Mouse (Mus musculus) stomach, postnatal 0 days (tissue): ENCODE data around the gene Chst15. TPM values are rescaled to one million over a fixed set of nuclear protein-coding genes. Genes with fewer than 3 reads are reported as not detected.

ENCODE experiments used
- ATAC-seq: fragments of 200-750 bp; cut with Nextera tagmentation; 2 replicates; pipeline ENCODE4 v1.8.0; 2017; ENCODE audit not compliant: low FRiP score, low TSS enrichment
- DNase-seq: peaks from one replicate; pipeline ENCODE4 v3.0.0-alpha.2; 2016; ENCODE audit warnings: low spot score
- H3K27ac ChIP-seq: fragments of 300-500 bp; sonication (generic); replicated peaks from 2 replicates; pipeline ENCODE4 v1.5.1; 2014; ENCODE audit warnings: mild to moderate bottlenecking, control low read depth
- H3K27me3 ChIP-seq: fragments of 300-500 bp; sonication (generic); 2 replicates; pipeline ENCODE4 v1.6.1; 2014; ENCODE audit warnings: low read length; ENCODE audit not compliant: control insufficient read depth, insufficient read depth
- H3K36me3 ChIP-seq: fragments of 300-500 bp; sonication (generic); 2 replicates; pipeline ENCODE4 v1.6.1; 2014; ENCODE audit warnings: low read length, mixed read lengths; ENCODE audit not compliant: control insufficient read depth, insufficient read depth
- H3K4me1 ChIP-seq: fragments of 300-500 bp; sonication (generic); replicated peaks from 2 replicates; pipeline ENCODE4 v1.6.1; 2014; ENCODE audit warnings: antibody characterized with exemption; ENCODE audit not compliant: control insufficient read depth, insufficient read depth
- H3K4me2 ChIP-seq: fragments of 300-500 bp; sonication (generic); replicated peaks from 2 replicates; pipeline ENCODE4 v1.6.1; 2014; ENCODE audit warnings: low read depth, mild to moderate bottlenecking, control low read depth, moderate library complexity
- H3K4me3 ChIP-seq: fragments of 300-500 bp; sonication (generic); 2 replicates; pipeline ENCODE4 v1.5.1; 2014; ENCODE audit warnings: low read depth, low read length, control low read depth
- H3K9ac ChIP-seq: fragments of 300-500 bp; sonication (generic); 2 replicates; pipeline ENCODE4 v1.6.1; 2014; ENCODE audit warnings: mild to moderate bottlenecking, low read length, control low read depth, mixed read lengths
- H3K9me3 ChIP-seq: fragments of 300-500 bp; sonication (generic); 2 replicates; pipeline ENCODE4 v1.6.1; 2016; ENCODE audit warnings: low read length; ENCODE audit not compliant: control insufficient read depth
- CTCF ChIP-seq: IDR thresholded peaks from 2 replicates; pipeline ENCODE4 v1.5.1; 2016; ENCODE audit warnings: antibody characterized with exemption, low read depth, mild to moderate bottlenecking, moderate library complexity
- EP300 ChIP-seq: optimal IDR thresholded peaks from 2 replicates; pipeline ENCODE3; 2016; ENCODE audit warnings: antibody characterized with exemption
- WGBS: fragments of 180-500 bp; shearing (Covaris S2); extraction: QIAGEN DNeasy Blood & Tissue Kit; methylation state at CpG from one replicate; pipeline ENCODE4 v1.1.7; 2014; 5-methylcytosine and 5-hydroxymethylcytosine counted together
- polyA plus RNA-seq: library from polyadenylated mRNA; unstranded; fragments of >200 nt; fragmentation: Nextera tagmentation; extraction: Ambion mirVana; gene quantifications from 2 replicates; pipeline ENCODE4 v1.2.1, GENCODE M21; 2015

Chst15 gene
- polyA plus RNA-seq, 1 experiment from 2014 or later: 11.5 TPM

GRCm38 (mm10) chr7:132237191-132237590 lies 79.8 kb downstream of the Chst15 start:
- H3K9me3 ChIP-seq: no peaks in the 10 kb centered on the region
- H3K27ac ChIP-seq: peak overlapping the region; percentile 67
- peaks cover 10% of the 10 kb centered on the region for H3K36me3 ChIP-seq
- H3K4me1 ChIP-seq: peaks cover 2% of the 10 kb centered on the region; the same call in 1 of the 2 replicates
- no peak overlapping the region for H3K4me3 ChIP-seq
- WGBS: 51% methylated on average over 4 of the region's 4 CpGs
- DNase-seq (no peak), ATAC-seq (no peak)
- TF ChIP-seq EP300 (no peak), CTCF (no peak)
- H3K27me3 ChIP-seq: no peaks in the 10 kb centered on the region
- no peak overlapping the region for H3K9ac ChIP-seq
- no peak overlapping the region for H3K4me2 ChIP-seq

- Histone ChIP-seq H3K4me2 (no peak overlapping the region), H3K27ac (no peak overlapping the region; the same call in 1 of the 2 replicates), H3K9me3 (no peaks in the 10 kb centered on the region), H3K4me3 (no peak overlapping the region), H3K36me3 (peaks cover 10% of the 10 kb centered on the region), H3K4me1 (peaks cover 2% of the 10 kb centered on the region; the same call in 1 of the 2 replicates), H3K9ac (no peak overlapping the region), H3K27me3 (no peaks in the 10 kb centered on the region)
- TF ChIP-seq CTCF (no peak), EP300 (no peak)
- 64% methylated on average over 8 of the region's 8 CpGs for WGBS
- ATAC-seq (no peak), DNase-seq (no peak)
Observed at GRCm38 (mm10) chr7:132236789-132237188, 80.2 kb downstream of the Chst15 start.

GRCm38 (mm10) chr7:132234250-132234649 lies 82.8 kb downstream of the Chst15 start:
- no peaks in the 10 kb centered on the region for H3K27me3 ChIP-seq
- TF ChIP-seq EP300 (no peak), CTCF (no peak)
- no peak overlapping the region for H3K4me2 ChIP-seq
- 46% methylated on average over 3 of the region's 3 CpGs for WGBS
- DNase-seq: no peak
- no peaks in the 10 kb centered on the region for H3K9me3 ChIP-seq
- no peak; the same call in 1 of the 2 replicates for ATAC-seq
- peaks cover 5% of the 10 kb centered on the region; the same call in 1 of the 2 replicates for H3K4me1 ChIP-seq
- no peak overlapping the region for H3K9ac ChIP-seq
- peaks cover 8% of the 10 kb centered on the region for H3K36me3 ChIP-seq
- no peak overlapping the region for H3K4me3 ChIP-seq
- peak overlapping the region; percentile 69 for H3K27ac ChIP-seq

- TF ChIP-seq CTCF (no peak), EP300 (no peak)
- Histone ChIP-seq H3K4me2 (no peak overlapping the region), H3K36me3 (peaks cover 8% of the 10 kb centered on the region), H3K4me1 (peaks cover 5% of the 10 kb centered on the region; the same call in 1 of the 2 replicates), H3K9me3 (no peaks in the 10 kb centered on the region), H3K27me3 (no peaks in the 10 kb centered on the region), H3K4me3 (no peak overlapping the region), H3K9ac (no peak overlapping the region), H3K27ac (peak overlapping the region; percentile 69)
- 68% methylated on average over 4 of the region's 4 CpGs for WGBS
- ATAC-seq: no peak
- no peak for DNase-seq
Observed at GRCm38 (mm10) chr7:132233732-132234131, 83.3 kb downstream of the Chst15 start.

- DNase-seq (no peak), ATAC-seq (no peak)
- Histone ChIP-seq H3K4me3 (no peak overlapping the region), H3K4me2 (no peak overlapping the region), H3K4me1 (peaks cover 5% of the 10 kb centered on the region; the same call in 1 of the 2 replicates), H3K27me3 (no peaks in the 10 kb centered on the region), H3K27ac (peak overlapping the region; percentile 45; the same call in 1 of the 2 replicates), H3K9ac (no peak overlapping the region), H3K9me3 (no peaks in the 10 kb centered on the region), H3K36me3 (peaks cover 5% of the 10 kb centered on the region)
- 18% methylated on average over 2 of the region's 2 CpGs for WGBS
- TF ChIP-seq CTCF (no peak), EP300 (no peak)
Observed at GRCm38 (mm10) chr7:132232937-132233336, 84.1 kb downstream of the Chst15 start.

GRCm38 (mm10) chr7:132231476-132231875 lies 85.6 kb downstream of the Chst15 start:
- WGBS: 53% methylated on average over 3 of the region's 3 CpGs
- Histone ChIP-seq H3K27me3 (no peaks in the 10 kb centered on the region), H3K4me1 (peaks cover 9% of the 10 kb centered on the region; the same call in 1 of the 2 replicates), H3K27ac (peak overlapping the region; percentile 58; the same call in 1 of the 2 replicates), H3K9me3 (no peaks in the 10 kb centered on the region), H3K9ac (no peak overlapping the region), H3K4me3 (no peak overlapping the region), H3K4me2 (no peak overlapping the region), H3K36me3 (no peaks in the 10 kb centered on the region)
- DNase-seq: peak; percentile 70
- no peak for TF ChIP-seq CTCF
- no peak for TF ChIP-seq EP300
- peak; percentile 88 for ATAC-seq
